Mouse (Mus musculus) activated CD4-positive, CD25-positive, alpha-beta regulatory T cell, adult 9 weeks (primary cell): ENCODE measurements around the gene Sf3b6. TPM values are rescaled to one million over a fixed set of nuclear protein-coding genes. Genes with fewer than 3 reads are reported as not detected.

Experiments used
- polyA plus RNA-seq: library from polyadenylated mRNA; unstranded; fragments of 100-300 nt; shearing (Covaris generic); gene quantifications from one replicate; pipeline ENCODE4 v1.2.1, GENCODE M21; 2017

Sf3b6 gene
- 415 TPM for polyA plus RNA-seq

GRCm38 (mm10) chr12:4817361-4818101 lies at the start of gene Sf3b6:
Gene Sf3b6, plus strand, starts transcription at chr12:4817544.

GRCm38 (mm10) chr12:4768492-4769332 lies 48.6 kb upstream of the Sf3b6 start, which contains the start of the genes Pfn4 and Fam228b:
Gene Pfn4, plus strand, starts transcription at chr12:4769022.
Gene Fam228b, minus strand, starts transcription at chr12:4769267.

GRCm38 (mm10) chr12:4841392-4841887 lies 24.1 kb downstream of the Sf3b6 start, which contains the start of gene Fkbp1b:
Gene Fkbp1b, minus strand, starts transcription at chr12:4841591.

GRCm38 (mm10) chr12:4842890-4843597 lies 25.7 kb downstream of the Sf3b6 start, which contains the start of gene Wdcp:
Gene Wdcp, plus strand, starts transcription at chr12:4843303.

GRCm38 (mm10) chr12:4874161-4874927 lies 57.0 kb downstream of the Sf3b6 start, which contains the start of gene Mfsd2b:
Gene Mfsd2b, minus strand, starts transcription at chr12:4874359.

Other genes starting within 250 kb of the Sf3b6 start
- gene Itsn2, start 224.9 kb upstream of the Sf3b6 start, polyA plus RNA-seq: 36.1 TPM
- not detected for gene Gm3625, start 224.6 kb upstream of the Sf3b6 start, polyA plus RNA-seq
- gene Fam228a, start 79.1 kb upstream of the Sf3b6 start, polyA plus RNA-seq: 0.20 TPM
- not detected for gene Pfn4, start 48.5 kb upstream of the Sf3b6 start, polyA plus RNA-seq
- gene Fam228b, start 48.3 kb upstream of the Sf3b6 start, polyA plus RNA-seq: not detected
- gene Fkbp1b, start 24.0 kb downstream of the Sf3b6 start, polyA plus RNA-seq: not detected
- gene Wdcp, start 25.8 kb downstream of the Sf3b6 start, polyA plus RNA-seq: 11.0 TPM
- 0.55 TPM for gene Mfsd2b, start 56.8 kb downstream of the Sf3b6 start, polyA plus RNA-seq
- 14.6 TPM for gene Ubxn2a, start 90.2 kb downstream of the Sf3b6 start, polyA plus RNA-seq
- 8.5 TPM for gene Atad2b, start 99.8 kb downstream of the Sf3b6 start, polyA plus RNA-seq